Mouse (Mus musculus): ENCODE measurements around the gene Amotl2.
A peak's percentile ranks its signal among the peaks of the same experiment; 100 is the strongest.

- TF ChIP-seq USF1 (IDR thresholded peaks at IDR 0.05; ENCODE audit: low read depth) (no peak), POLR2A (IDR thresholded peaks at IDR 0.05; ENCODE audit: insufficient read length, low read depth) (peak; percentile 94), TCF3 (IDR thresholded peaks at IDR 0.05; ENCODE audit: insufficient read length, low read depth) (no peak), MYOD1 (IDR thresholded peaks at IDR 0.05; ENCODE audit: control insufficient read depth in 1 of 3, insufficient read length in 2 of 3, low read depth in 2 of 3) (no peak)
These were observed 853 bp downstream of the Amotl2 start for GRCm38 (mm10) chr9:102717164-102717885.

Data from myocyte (in vitro differentiated cells).